Mouse (Mus musculus) layer of hippocampus, adult 11-12 months (tissue): ENCODE data around the gene Ccdc38.
"Not testable (repeated sequence)": the region's sequence is repeated elsewhere in the genome, so short reads cannot be mapped to it uniquely, and the experiment has no call there.

Experiments
- DNase-seq: peaks from one replicate; pipeline ENCODE4 v3.0.0; 2022; ENCODE audit warnings: low spot score

The Ccdc38 gene

GRCm38 (mm10) chr10:93548991-93549390, 8.6 kb downstream of the Ccdc38 start:
- DNase-seq, result peak; percentile 80

GRCm38 (mm10) chr10:93549821-93550220, 9.4 kb downstream of the Ccdc38 start:
- DNase-seq, result no peak

DNA sequence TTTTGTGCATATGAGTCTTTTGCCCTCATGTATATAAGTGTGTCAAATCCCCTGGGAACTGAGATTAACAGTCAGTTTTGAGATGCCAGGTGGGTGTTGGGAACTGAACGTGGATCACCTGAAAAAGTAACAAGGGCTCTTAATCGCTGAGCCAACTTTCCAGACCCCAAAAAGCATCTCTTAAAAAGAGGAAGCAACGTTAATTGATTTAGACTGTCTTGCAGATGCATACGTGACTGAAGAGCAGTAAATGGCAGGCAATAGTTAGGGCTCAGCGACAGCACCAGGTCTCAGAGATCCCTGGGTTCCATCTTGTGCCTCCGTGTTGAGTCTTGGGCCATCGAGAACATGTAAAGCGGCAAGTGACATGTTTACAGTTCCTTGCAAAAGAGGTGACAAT, 12.2 kb downstream of the Ccdc38 start:
- no peak for DNase-seq

DNA sequence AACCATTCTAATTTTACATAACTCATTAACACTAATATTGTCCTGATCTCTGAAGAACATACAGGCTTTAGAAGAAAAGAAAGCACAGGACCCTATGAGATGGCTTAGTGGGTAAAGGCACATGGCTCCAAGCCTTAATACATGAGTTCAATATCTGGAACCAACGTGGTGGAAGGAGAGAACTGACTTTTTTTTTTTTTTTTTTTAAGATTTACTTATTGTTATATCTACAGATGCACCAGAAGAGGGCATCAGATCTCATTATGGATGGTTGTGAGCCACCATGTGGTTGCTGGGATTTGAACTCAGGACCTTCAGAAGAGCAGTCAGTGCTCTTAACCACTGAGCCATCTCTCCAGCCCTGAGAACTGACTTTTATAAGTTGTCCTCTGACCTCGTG, 17.5 kb downstream of the Ccdc38 start:
- not testable (repeated sequence) for DNase-seq

- no peak for DNase-seq
Measured at GRCm38 (mm10) chr10:93559786-93560185, 19.4 kb downstream of the Ccdc38 start.

DNA sequence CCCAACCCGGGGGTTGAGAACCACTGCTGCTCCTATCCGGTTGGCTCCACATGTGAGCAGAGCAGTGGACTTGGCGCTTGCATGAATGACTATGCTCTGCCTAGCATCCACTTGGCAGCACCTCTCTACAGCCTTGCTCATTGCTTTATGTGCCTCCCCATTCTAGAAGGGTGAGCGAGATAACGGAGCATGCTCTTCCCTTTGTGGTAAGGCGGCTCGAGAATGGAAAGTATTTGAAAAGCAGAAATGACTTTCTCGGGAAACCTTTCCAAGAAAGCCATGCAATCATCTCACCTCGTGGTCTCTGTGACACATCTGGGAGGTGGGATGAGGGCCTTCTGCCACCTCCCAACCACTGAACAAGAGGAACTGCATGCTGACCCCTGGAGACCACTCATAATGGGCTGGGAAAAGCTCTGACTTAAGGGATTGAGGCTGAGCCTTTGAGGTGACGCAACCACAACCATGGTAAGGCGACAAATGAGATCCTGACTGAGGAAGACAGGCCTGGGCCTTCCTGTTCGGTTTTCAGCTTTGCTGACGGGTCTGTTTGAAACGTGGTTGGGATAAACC, 24.2 kb downstream of the Ccdc38 start:
- DNase-seq, result no peak

- no peak for DNase-seq
Measured at GRCm38 (mm10) chr10:93567066-93567465, 26.6 kb downstream of the Ccdc38 start.

DNA sequence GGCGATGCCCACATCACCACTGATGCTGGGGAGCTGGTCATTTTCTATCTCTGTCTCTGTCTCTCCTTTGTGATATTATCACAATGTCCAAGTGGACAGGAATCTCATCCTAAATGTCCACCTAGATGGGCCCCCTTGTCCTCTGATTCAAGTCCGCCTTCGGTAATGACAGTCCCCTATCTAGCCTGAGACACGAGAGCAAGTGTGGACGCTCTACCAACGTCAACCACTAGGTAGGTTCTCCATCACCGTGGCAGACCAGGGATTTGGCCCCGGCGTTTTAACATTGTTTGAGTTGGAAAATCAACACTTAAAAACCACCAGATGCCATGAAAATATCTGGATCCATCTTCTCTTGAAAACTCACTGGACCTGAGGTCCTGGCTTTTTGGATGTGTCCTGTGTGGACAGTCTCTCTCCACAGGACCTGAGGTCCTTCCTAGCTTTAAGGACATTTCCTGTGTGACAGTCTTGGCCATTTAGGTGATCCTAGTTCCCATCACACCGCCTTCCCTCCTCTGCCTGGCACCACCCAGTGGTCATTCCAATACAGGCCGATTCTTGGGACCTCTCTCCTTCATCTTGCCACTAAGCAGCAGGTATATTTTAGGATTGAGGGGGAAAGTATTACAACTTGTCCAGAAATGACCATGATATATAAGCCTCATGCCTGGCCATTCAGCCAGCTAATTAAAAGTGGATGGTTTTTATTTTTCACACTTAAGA, 27.6 kb downstream of the Ccdc38 start:
- no peak for DNase-seq

DNA sequence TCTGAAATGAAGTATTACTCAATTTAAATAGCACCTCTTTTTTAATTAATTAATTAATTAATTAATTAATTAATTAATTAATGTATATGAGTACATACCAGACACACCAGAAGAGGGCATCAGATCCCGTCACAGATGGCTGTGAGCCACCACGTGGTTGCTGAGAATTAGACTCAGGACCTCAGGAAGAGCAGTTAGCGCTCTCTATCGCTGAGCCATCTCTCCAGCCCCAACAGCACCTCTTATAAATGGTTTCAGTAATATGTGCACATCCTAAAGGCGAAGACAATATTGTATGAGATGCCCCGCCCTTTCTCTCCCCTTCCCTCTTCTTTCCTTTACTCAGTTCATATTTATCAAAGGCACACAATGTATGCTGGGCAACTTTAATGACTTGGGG, 28.2 kb downstream of the Ccdc38 start:
- DNase-seq, result no peak

GRCm38 (mm10) chr10:93572209-93572608, 31.8 kb downstream of the Ccdc38 start:
- DNase-seq, result no peak

- DNase-seq, result no peak
Measured at GRCm38 (mm10) chr10:93574966-93575365, 34.5 kb downstream of the Ccdc38 start.

DNA sequence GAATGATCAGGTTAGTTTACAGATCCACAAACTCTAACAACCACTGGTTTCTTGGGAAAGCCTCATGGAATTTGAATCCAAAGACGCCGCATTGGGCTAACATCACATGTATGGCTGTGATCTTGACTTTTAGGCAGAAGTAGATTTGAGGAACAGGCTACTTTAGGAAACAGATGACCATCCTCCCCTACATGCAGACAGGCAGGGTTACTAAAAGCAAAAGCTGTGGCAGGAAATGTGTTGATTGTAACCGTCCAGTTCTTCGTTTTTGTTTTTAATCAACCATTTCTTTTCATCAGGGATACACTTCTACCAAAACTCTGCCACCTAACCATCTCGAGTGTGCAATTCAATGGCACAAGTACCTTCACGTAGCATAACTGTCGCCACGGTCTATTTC, 35.5 kb downstream of the Ccdc38 start:
- no peak for DNase-seq

DNA sequence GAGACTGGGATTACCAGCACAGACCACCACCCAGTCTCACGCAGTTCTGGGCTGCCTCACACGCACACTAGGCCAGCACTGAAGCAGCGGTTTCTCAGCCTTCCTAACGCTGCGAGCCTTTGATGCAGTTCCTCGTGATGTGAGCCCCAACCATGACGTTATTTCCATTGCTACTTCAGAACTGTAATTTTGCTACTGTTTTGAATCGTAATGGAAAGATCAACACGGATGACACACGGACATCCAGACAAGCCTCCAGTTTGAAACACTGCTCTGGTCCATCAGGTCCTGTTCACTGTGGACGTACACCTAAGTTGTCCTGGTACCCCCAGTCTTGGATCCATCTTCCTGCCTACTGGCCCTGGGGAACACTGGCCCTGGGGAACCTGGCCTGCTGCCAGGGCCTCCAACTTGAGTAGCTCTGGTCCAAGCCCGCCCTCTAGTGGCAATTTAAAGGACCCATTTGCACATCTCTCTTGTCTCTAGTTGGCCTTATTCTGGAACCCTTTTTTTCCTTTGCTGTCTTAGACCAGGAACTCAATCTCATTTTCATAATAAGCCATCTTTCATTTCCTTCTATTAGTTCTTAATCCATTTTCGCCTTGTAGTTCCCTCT, 36.9 kb downstream of the Ccdc38 start:
- peak; percentile 85 for DNase-seq

GRCm38 (mm10) chr10:93588796-93589195, 48.4 kb downstream of the Ccdc38 start:
- no peak for DNase-seq

DNA sequence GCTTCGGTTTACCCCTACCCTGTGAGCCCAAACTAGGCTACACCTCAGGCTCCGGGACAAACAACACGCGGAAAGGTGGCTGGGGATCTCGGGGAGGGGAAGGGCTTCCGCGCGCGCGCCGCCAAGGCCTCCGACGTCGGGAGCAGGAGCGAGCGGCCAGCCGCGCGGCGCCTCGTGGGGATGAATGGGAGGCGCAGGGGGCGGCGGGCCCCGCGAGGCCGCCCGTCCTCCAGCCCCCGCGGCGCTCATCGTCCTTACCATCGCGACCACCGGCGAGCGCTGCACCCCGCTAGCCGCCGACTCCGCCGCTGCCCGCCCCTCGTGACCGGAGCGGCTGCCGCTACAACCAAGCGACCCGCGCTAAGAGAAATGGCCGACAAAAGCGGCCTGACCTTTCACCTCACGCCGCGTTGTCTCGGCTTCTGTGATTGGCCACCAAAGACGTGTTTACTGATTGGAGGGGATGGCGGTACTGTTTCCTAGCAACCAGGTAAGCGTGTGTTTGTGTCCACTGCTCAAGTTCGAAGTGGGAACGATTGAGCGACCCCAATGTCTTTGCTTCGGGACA, 48.9 kb downstream of the Ccdc38 start, which contains the start of gene Snrpf:
TSS of gene Snrpf (minus strand) at position 426 of the 568 bp plus-strand sequence.
- peak; percentile 95 for DNase-seq

DNA sequence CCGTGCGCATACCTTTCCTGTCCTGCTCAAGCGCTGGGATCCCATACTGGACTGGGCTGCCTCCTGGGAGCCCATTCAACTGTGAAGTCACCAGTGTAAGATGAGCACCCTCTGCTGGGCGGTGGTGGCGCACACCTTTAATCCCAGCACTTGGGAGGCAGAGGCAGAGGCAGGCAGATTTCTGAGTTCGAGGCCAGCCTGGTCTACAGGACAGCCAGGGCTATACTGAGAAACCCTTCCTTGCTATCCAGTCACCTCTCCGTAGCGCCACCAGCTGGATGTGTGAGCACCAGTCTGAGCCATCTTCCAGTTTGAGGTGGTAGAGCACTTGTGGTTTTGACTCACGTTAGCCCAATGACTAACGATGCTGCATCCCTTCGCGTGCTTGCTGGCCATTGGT, 52.0 kb downstream of the Ccdc38 start:
- no peak for DNase-seq

- DNase-seq, result peak; percentile 92
Measured at GRCm38 (mm10) chr10:93594022-93594482, 53.6 kb downstream of the Ccdc38 start.

GRCm38 (mm10) chr10:93595831-93596230, 55.4 kb downstream of the Ccdc38 start:
- DNase-seq, result no peak

- DNase-seq, result no peak
Measured at GRCm38 (mm10) chr10:93596641-93597040, 56.2 kb downstream of the Ccdc38 start.

DNA sequence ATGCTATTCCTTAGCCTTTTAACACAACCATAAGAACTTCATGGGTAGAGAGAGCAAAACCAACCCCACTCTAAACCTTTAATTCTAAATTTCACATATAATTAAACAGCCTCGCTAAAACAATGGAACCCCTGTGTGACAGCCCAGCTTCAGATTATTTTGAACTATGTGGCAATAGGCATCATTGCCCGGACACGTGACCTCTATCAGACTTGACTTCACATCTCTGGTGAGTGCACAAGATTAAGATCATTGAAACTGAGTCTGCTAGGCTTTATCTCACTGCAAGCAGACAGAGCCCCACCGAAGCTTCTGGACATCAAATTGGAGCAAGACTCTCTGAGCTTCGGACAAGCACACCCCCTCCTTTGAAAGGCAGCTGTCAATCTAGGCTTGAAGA, 61.9 kb downstream of the Ccdc38 start:
- no peak for DNase-seq

DNA sequence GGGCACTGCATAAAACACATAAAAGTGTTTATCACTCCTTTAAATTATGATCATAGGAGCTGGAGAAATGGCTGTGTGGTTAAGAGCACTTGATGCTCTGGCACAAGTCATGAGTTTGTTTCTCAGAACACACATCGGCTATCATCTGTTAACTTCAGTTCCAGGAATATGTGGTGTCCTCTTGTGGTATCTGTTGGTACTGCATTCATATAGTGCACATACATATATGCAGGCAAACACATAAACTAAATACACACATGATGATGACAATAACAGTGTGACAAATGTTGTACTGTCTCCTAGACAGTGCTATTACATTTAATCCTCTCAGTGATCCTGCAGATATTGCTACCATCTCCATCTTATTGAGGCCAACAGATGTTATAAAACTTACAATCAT, 62.8 kb downstream of the Ccdc38 start:
- no peak for DNase-seq

DNA sequence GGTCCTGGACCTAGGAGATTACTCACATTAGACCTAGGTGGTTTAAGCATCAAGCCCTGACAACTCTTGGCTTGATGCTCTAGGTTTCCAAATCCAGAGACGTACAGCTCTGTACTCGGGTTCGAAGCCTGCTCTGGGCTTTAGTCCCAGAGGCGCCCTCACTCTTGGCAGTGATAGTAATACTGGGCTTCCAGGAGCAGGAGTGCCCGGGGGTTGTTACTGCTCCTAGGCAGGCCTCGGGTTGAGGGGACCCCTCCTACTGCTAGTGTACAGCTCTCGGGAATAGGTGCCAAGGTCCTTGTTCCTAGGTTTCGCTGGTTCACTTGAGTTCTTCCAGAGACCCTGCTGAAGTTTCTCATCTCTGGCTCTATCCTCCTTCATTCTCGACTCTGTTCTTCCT, 65.9 kb downstream of the Ccdc38 start:
- DNase-seq, result no peak

GRCm38 (mm10) chr10:93608051-93608450, 67.6 kb downstream of the Ccdc38 start:
- no peak for DNase-seq
